Mouse (Mus musculus) adrenal gland, adult 18-20 months (tissue): ENCODE measurements around the gene Ccdc9b. TPM values are rescaled to one million over a fixed set of nuclear protein-coding genes. Genes with fewer than 3 reads are reported as not detected.

ENCODE experiments used
- DNase-seq, 2 experiments: peaks; one replicate each; pipeline ENCODE4 v3.0.0; 2021 to 2022; ENCODE audit warnings: low spot score in 2 of 2
- total RNA-seq, 2 experiments: library from RNA; stranded (reverse); gene quantifications; 1 replicate in 1 of 2; 2 replicates in 1 of 2; pipeline ENCODE4 v1.2.3; 2021

The Ccdc9b gene
- total RNA-seq, 2 experiments from 2014 or later, result 2.8 to 5.1 TPM

- DNase-seq, result no peak
Observed at GRCm38 (mm10) chr2:118779065-118779464, 16.6 kb upstream of the Ccdc9b start.

GRCm38 (mm10) chr2:118778418-118778817 lies 16.0 kb upstream of the Ccdc9b start:
- no peak for DNase-seq

GRCm38 (mm10) chr2:118776295-118776694 lies 13.8 kb upstream of the Ccdc9b start:
- no peak for DNase-seq

- DNase-seq, result no peak
Observed at GRCm38 (mm10) chr2:118775846-118776245, 13.4 kb upstream of the Ccdc9b start.

- DNase-seq, result no peak
Observed at GRCm38 (mm10) chr2:118775396-118775795, 12.9 kb upstream of the Ccdc9b start.

- DNase-seq, result no peak
Observed at GRCm38 (mm10) chr2:118774536-118774935, 12.1 kb upstream of the Ccdc9b start.

- no peak for DNase-seq
Observed at GRCm38 (mm10) chr2:118772158-118772874, 9.9 kb upstream of the Ccdc9b start, which contains the start of gene Phgr1. Gene Phgr1 (plus strand): TSS chr2:118772769.

- DNase-seq, result no peak
Observed at GRCm38 (mm10) chr2:118766041-118767033, 3.9 kb upstream of the Ccdc9b start.

GRCm38 (mm10) chr2:118764875-118765274 lies 2.4 kb upstream of the Ccdc9b start:
- no peak for DNase-seq

- no peak for DNase-seq
Observed at GRCm38 (mm10) chr2:118764094-118764831, 1.8 kb upstream of the Ccdc9b start.

- no peak for DNase-seq
Observed at GRCm38 (mm10) chr2:118763469-118763868, 1.0 kb upstream of the Ccdc9b start.

- no peak for DNase-seq
Observed at GRCm38 (mm10) chr2:118762784-118763148, 305 bp upstream of the Ccdc9b start.

- no peak for DNase-seq
Observed at GRCm38 (mm10) chr2:118761358-118761757, 1.1 kb downstream of the Ccdc9b start.

GRCm38 (mm10) chr2:118760311-118761025 lies 2.0 kb downstream of the Ccdc9b start:
- no peak for DNase-seq

- DNase-seq, result no peak
Observed at GRCm38 (mm10) chr2:118759828-118760227, 2.6 kb downstream of the Ccdc9b start.

GRCm38 (mm10) chr2:118756103-118756502 lies 6.4 kb downstream of the Ccdc9b start:
- DNase-seq, result no peak

- no peak for DNase-seq
Observed at GRCm38 (mm10) chr2:118755407-118755806, 7.1 kb downstream of the Ccdc9b start.

- DNase-seq, result no peak
Observed at GRCm38 (mm10) chr2:118754143-118754542, 8.3 kb downstream of the Ccdc9b start.

GRCm38 (mm10) chr2:118752792-118753108 lies 9.7 kb downstream of the Ccdc9b start:
- DNase-seq, result no peak

- no peak for DNase-seq
Observed at GRCm38 (mm10) chr2:118751896-118752791, 10.3 kb downstream of the Ccdc9b start.
